Mouse (Mus musculus): ENCODE data around the gene Pnldc1. TPM values are rescaled to one million over a fixed set of nuclear protein-coding genes. Genes with fewer than 3 reads are reported as not detected.

Gene Pnldc1
- polyA plus RNA-seq, 1 experiment from 2014 or later = 1.0 TPM

DNA sequence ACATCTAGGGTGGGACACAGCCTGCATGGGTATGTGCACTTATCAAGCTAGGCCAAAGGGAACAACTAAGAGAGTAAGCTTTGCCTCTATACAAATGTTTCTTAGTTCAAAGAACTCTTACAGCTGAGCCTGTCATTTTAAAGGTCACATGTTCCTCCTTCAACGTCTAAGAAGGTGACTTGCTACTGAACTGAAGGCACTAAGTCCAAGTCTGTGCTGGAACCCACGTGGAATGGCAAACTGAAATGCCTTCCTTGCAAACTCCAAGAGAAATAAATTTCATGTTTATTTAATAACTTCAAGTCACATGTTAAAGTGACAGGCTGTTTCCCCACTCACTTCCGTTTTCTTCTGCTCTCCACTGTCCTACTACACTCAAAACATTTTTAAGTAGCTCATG, 52.6 kb downstream of the Pnldc1 start:
- no peaks in the 10 kb centered on the region for H3K27me3 ChIP-seq (ENCODE audit: control insufficient read depth, insufficient read depth, low read length)
- DNase-seq (ENCODE audit: low spot score) (no peak), ATAC-seq (ENCODE audit: low FRiP score) (no peak)
- WGBS = 64% methylated on average over 3 of the region's 3 CpGs
- H3K4me2 ChIP-seq (replicated peaks; ENCODE audit: low read depth, low read length) = no peak overlapping the region
- H3K4me3 ChIP-seq (ENCODE audit: low read depth, low read length) = no peak overlapping the region
- H3K9me3 ChIP-seq (ENCODE audit: control insufficient read depth, low read length) = no peaks in the 10 kb centered on the region
- H3K9ac ChIP-seq (ENCODE audit: low read depth, low read length) = no peak overlapping the region
- no peaks in the 10 kb centered on the region for H3K36me3 ChIP-seq (ENCODE audit: control insufficient read depth, insufficient read depth, low read length)
- H3K27ac ChIP-seq (ENCODE audit: low read depth, low read length) = no peak overlapping the region
- H3K4me1 ChIP-seq (replicated peaks; ENCODE audit: control insufficient read depth, insufficient read depth, low read length) = no peaks in the 10 kb centered on the region

DNA sequence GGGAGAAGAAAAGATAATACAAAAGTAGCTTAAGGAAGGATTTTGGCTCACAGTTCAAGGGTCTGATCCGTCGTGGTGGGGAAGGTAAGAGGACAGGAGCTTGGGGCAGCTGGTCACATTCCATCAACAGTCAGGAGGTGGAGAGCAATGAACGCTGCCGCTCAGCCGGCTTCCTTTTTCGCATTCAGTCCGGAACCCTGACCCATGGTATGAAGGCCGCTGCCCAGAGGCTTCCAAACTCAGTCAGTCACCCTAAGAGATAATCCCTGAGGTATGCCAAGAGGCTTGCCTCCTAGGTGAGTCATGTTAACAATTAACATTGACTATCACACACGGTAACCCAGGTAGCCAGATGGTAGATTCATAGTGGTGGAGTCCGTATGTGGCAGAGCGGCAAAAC, 55.6 kb downstream of the Pnldc1 start:
- Histone ChIP-seq H3K4me1 (replicated peaks; ENCODE audit: control insufficient read depth, insufficient read depth, low read length) (no peaks in the 10 kb centered on the region), H3K27ac (ENCODE audit: low read depth, low read length) (no peak overlapping the region), H3K36me3 (ENCODE audit: control insufficient read depth, insufficient read depth, low read length) (no peaks in the 10 kb centered on the region), H3K9ac (ENCODE audit: low read depth, low read length) (no peak overlapping the region), H3K4me3 (ENCODE audit: low read depth, low read length) (no peak overlapping the region), H3K4me2 (replicated peaks; ENCODE audit: low read depth, low read length) (no peak overlapping the region), H3K9me3 (ENCODE audit: control insufficient read depth, low read length) (no peaks in the 10 kb centered on the region), H3K27me3 (ENCODE audit: control insufficient read depth, insufficient read depth, low read length) (no peaks in the 10 kb centered on the region)
- WGBS = 96% methylated on average over 11 of the region's 11 CpGs
- DNase-seq (ENCODE audit: low spot score) = no peak
- ATAC-seq (ENCODE audit: low FRiP score) = no peak

DNA sequence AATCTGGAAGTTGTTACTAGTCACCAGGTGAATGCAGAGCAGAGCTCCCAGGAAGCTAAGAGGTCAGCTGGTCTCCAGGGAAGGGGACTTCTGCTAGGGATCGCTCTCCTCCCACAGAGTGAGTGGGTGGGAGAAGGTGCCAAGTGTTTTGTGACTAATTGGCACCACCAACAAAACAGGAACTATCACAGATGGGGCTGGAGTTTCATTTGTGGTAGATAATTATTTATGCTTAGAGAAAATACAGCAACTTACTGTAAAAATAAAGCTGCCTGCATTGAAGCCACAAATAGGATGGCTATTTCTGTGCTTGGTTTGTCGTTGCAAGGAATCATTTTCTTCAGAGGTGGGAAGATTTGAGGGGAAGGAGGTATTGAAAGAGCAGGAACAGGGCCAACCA, 56.2 kb downstream of the Pnldc1 start:
- Histone ChIP-seq H3K4me1 (replicated peaks; ENCODE audit: control insufficient read depth, insufficient read depth, low read length) (no peaks in the 10 kb centered on the region), H3K9ac (ENCODE audit: low read depth, low read length) (no peak overlapping the region)
- no peak for ATAC-seq (ENCODE audit: low FRiP score)

DNA sequence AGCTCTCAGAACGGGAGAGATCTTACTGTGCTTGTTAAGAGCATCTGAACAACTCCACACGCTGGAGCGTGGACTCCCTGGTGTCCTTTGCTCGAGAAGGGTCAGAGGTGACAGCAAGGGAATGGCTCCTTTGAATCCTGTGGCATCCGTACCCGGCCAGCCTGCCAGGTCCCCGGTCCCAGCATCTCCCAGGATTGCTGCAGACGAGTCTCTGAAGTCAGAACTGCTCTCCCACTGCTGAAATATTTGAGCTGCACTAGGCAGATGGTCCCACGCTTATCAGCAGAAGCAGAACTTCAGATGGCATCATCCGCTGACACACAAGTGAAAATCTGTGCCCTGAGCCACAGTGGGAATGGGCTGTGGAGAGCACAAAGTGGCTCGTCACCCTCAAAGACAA, 58.3 kb downstream of the Pnldc1 start:
- ATAC-seq (ENCODE audit: low FRiP score) (no peak), DNase-seq (ENCODE audit: low spot score) (no peak)
- no peaks in the 10 kb centered on the region for H3K4me1 ChIP-seq (replicated peaks; ENCODE audit: control insufficient read depth, insufficient read depth, low read length)
- no peak overlapping the region for H3K27ac ChIP-seq (ENCODE audit: low read depth, low read length)
- H3K36me3 ChIP-seq (ENCODE audit: control insufficient read depth, insufficient read depth, low read length) = no peaks in the 10 kb centered on the region
- no peak overlapping the region for H3K4me2 ChIP-seq (replicated peaks; ENCODE audit: low read depth, low read length)
- no peak overlapping the region for H3K4me3 ChIP-seq (ENCODE audit: low read depth, low read length)
- no peaks in the 10 kb centered on the region for H3K27me3 ChIP-seq (ENCODE audit: control insufficient read depth, insufficient read depth, low read length)
- H3K9me3 ChIP-seq (ENCODE audit: control insufficient read depth, low read length) = no peaks in the 10 kb centered on the region
- 76% methylated on average over 11 of the region's 11 CpGs for WGBS
- no peak overlapping the region for H3K9ac ChIP-seq (ENCODE audit: low read depth, low read length)

More for the DNA sequence above, 56.2 kb downstream of the Pnldc1 start:
- no peak for DNase-seq (ENCODE audit: low spot score)
- Histone ChIP-seq H3K27me3 (ENCODE audit: control insufficient read depth, insufficient read depth, low read length) (no peaks in the 10 kb centered on the region), H3K4me3 (ENCODE audit: low read depth, low read length) (no peak overlapping the region), H3K27ac (ENCODE audit: low read depth, low read length) (no peak overlapping the region), H3K4me2 (replicated peaks; ENCODE audit: low read depth, low read length) (no peak overlapping the region), H3K9me3 (ENCODE audit: control insufficient read depth, low read length) (no peaks in the 10 kb centered on the region), H3K36me3 (ENCODE audit: control insufficient read depth, insufficient read depth, low read length) (no peaks in the 10 kb centered on the region)
- 76% methylated on average over 2 of the region's 2 CpGs for WGBS

- Histone ChIP-seq H3K27ac (ENCODE audit: low read depth, low read length) (no peak overlapping the region), H3K4me3 (ENCODE audit: low read depth, low read length) (no peak overlapping the region), H3K9ac (ENCODE audit: low read depth, low read length) (no peak overlapping the region), H3K4me2 (replicated peaks; ENCODE audit: low read depth, low read length) (no peak overlapping the region), H3K9me3 (ENCODE audit: control insufficient read depth, low read length) (no peaks in the 10 kb centered on the region), H3K27me3 (ENCODE audit: control insufficient read depth, insufficient read depth, low read length) (no peaks in the 10 kb centered on the region), H3K36me3 (ENCODE audit: control insufficient read depth, insufficient read depth, low read length) (no peaks in the 10 kb centered on the region), H3K4me1 (replicated peaks; ENCODE audit: control insufficient read depth, insufficient read depth, low read length) (no peaks in the 10 kb centered on the region)
- DNase-seq (ENCODE audit: low spot score) (no peak), ATAC-seq (ENCODE audit: low FRiP score) (no peak)
- WGBS = 85% methylated on average over 8 of the region's 8 CpGs
These were observed 60.1 kb downstream of the Pnldc1 start for GRCm38 (mm10) chr17:12849778-12850382.

DNA sequence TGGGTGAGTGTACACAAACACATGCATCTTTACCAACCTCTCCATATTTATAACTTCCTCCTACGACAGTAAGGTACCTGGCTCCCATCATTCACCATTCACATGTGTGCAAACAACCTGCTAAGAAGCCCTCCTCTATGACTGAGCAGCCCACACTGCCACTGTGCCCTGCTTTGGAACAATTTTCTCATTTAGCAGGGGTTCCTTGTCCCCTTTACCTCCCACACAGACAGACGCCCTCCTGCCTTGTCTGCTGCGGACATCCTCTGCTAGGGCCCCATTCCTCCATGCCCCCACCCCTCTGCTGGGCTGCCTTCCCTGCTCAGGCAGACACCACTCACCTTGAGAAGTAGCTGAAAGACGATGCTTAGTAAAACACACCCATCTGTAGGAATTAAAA, 62.3 kb downstream of the Pnldc1 start:
- Histone ChIP-seq H3K9ac (ENCODE audit: low read depth, low read length) (no peak overlapping the region), H3K9me3 (ENCODE audit: control insufficient read depth, low read length) (no peaks in the 10 kb centered on the region), H3K27me3 (ENCODE audit: control insufficient read depth, insufficient read depth, low read length) (no peaks in the 10 kb centered on the region), H3K4me2 (replicated peaks; ENCODE audit: low read depth, low read length) (no peak overlapping the region), H3K4me3 (ENCODE audit: low read depth, low read length) (no peak overlapping the region), H3K4me1 (replicated peaks; ENCODE audit: control insufficient read depth, insufficient read depth, low read length) (no peaks in the 10 kb centered on the region), H3K27ac (ENCODE audit: low read depth, low read length) (no peak overlapping the region), H3K36me3 (ENCODE audit: control insufficient read depth, insufficient read depth, low read length) (no peaks in the 10 kb centered on the region)
- DNase-seq (ENCODE audit: low spot score) (no peak), ATAC-seq (ENCODE audit: low FRiP score) (no peak)
- WGBS = 66% methylated on average over 4 of the region's 4 CpGs

- WGBS = 84% methylated on average over 5 of the region's 5 CpGs
These were observed 63.6 kb downstream of the Pnldc1 start for GRCm38 (mm10) chr17:12846474-12846873.

GRCm38 (mm10) chr17:12845862-12846261, 64.2 kb downstream of the Pnldc1 start:
- no peak overlapping the region for H3K9ac ChIP-seq (ENCODE audit: low read depth, low read length)
- H3K36me3 ChIP-seq (ENCODE audit: control insufficient read depth, insufficient read depth, low read length) = no peaks in the 10 kb centered on the region
- ATAC-seq (ENCODE audit: low FRiP score) (no peak), DNase-seq (ENCODE audit: low spot score) (no peak)
- no peak overlapping the region for H3K27ac ChIP-seq (ENCODE audit: low read depth, low read length)
- H3K4me3 ChIP-seq (ENCODE audit: low read depth, low read length) = no peak overlapping the region
- WGBS = 58% methylated on average over 5 of the region's 5 CpGs
- H3K4me1 ChIP-seq (replicated peaks; ENCODE audit: control insufficient read depth, insufficient read depth, low read length) = no peaks in the 10 kb centered on the region
- H3K9me3 ChIP-seq (ENCODE audit: control insufficient read depth, low read length) = no peaks in the 10 kb centered on the region
- no peak overlapping the region for H3K4me2 ChIP-seq (replicated peaks; ENCODE audit: low read depth, low read length)
- H3K27me3 ChIP-seq (ENCODE audit: control insufficient read depth, insufficient read depth, low read length) = no peaks in the 10 kb centered on the region

More at GRCm38 (mm10) chr17:12846474-12846873, 63.6 kb downstream of the Pnldc1 start:
- no peaks in the 10 kb centered on the region for H3K4me1 ChIP-seq (replicated peaks; ENCODE audit: control insufficient read depth, insufficient read depth, low read length)
- ATAC-seq (ENCODE audit: low FRiP score) (no peak), DNase-seq (ENCODE audit: low spot score) (no peak)
- no peak overlapping the region for H3K9ac ChIP-seq (ENCODE audit: low read depth, low read length)
- no peak overlapping the region; the same call in 1 of the 2 replicates for H3K4me3 ChIP-seq (ENCODE audit: low read depth, low read length)
- no peak overlapping the region for H3K4me2 ChIP-seq (replicated peaks; ENCODE audit: low read depth, low read length)
- H3K27me3 ChIP-seq (ENCODE audit: control insufficient read depth, insufficient read depth, low read length) = no peaks in the 10 kb centered on the region
- no peaks in the 10 kb centered on the region for H3K36me3 ChIP-seq (ENCODE audit: control insufficient read depth, insufficient read depth, low read length)
- H3K9me3 ChIP-seq (ENCODE audit: control insufficient read depth, low read length) = no peaks in the 10 kb centered on the region
- H3K27ac ChIP-seq (ENCODE audit: low read depth, low read length) = no peak overlapping the region

DNA sequence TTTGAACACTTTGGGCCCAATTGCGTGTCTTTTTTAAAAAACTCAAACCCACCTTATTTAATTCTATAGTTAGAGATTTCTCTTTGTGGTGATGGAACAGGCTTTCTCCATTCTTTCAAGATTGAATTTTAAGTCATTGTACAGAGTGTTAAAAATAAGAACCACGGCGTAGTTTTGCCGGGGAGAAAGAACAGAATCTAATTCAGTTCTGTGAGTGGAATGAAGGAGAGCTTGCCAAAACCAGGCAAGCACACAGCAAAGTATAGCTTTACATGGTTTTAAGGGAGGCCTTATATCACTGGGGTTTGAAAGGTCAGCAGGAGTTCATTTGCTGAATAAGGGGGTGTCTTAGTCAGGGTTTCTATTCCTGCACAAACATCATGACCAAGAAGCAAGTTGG, 65.5 kb downstream of the Pnldc1 start:
- Histone ChIP-seq H3K4me3 (ENCODE audit: low read depth, low read length) (no peak overlapping the region), H3K36me3 (ENCODE audit: control insufficient read depth, insufficient read depth, low read length) (no peaks in the 10 kb centered on the region), H3K4me1 (replicated peaks; ENCODE audit: control insufficient read depth, insufficient read depth, low read length) (no peaks in the 10 kb centered on the region), H3K4me2 (replicated peaks; ENCODE audit: low read depth, low read length) (no peak overlapping the region), H3K27me3 (ENCODE audit: control insufficient read depth, insufficient read depth, low read length) (no peaks in the 10 kb centered on the region), H3K27ac (ENCODE audit: low read depth, low read length) (no peak overlapping the region), H3K9me3 (ENCODE audit: control insufficient read depth, low read length) (no peaks in the 10 kb centered on the region), H3K9ac (ENCODE audit: low read depth, low read length) (no peak overlapping the region)
- DNase-seq (ENCODE audit: low spot score) = no peak
- WGBS = 90% methylated on average over 4 of the region's 4 CpGs
- no peak for ATAC-seq (ENCODE audit: low FRiP score)
